Mouse (Mus musculus) thymus, postnatal 0 days (tissue): ENCODE data around the gene Serpinb3b. TPM values are rescaled to one million over a fixed set of nuclear protein-coding genes. Genes with fewer than 3 reads are reported as not detected.
"Not testable (repeated sequence)": the region's sequence is repeated elsewhere in the genome, so short reads cannot be mapped to it uniquely, and the experiment has no call there.

Source experiments
- DNase-seq: peaks from one replicate; pipeline ENCODE4 v3.0.0-alpha.2; 2015; ENCODE audit warnings: low spot score
- polyA plus RNA-seq: library from polyadenylated mRNA; unstranded; fragments of >200 nt; fragmentation: Nextera tagmentation; extraction: Ambion mirVana; gene quantifications from 2 replicates; pipeline ENCODE4 v1.2.1, GENCODE M21; 2015

Serpinb3b gene
- not detected in 2 replicates for polyA plus RNA-seq

DNA sequence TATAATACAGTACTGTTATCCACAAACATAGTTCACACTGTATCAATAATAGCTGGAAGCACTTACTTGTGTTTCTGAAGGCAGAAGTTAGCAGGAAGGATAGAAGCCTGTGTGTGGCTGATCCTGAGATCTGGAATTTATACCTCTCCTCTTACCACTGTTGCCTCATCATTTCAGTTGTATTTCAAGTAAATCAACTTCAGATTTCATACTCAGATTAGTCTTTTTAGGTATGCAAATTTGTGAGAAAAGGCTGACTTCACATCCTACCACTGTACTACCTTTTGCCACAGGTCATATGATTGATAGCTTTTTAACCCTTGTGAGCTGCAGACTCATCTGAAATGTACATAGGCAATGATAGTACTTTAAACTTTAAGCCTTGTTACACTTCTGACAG lies at the start of gene Serpinb3b, which contains the start of gene Serpinb3c:
Serpinb3b (minus strand) TSS at position 101 of the 400 bp plus-strand sequence.
Serpinb3c (minus strand) TSS at position 111 of the 400 bp plus-strand sequence.
- not testable (repeated sequence) for DNase-seq

DNA sequence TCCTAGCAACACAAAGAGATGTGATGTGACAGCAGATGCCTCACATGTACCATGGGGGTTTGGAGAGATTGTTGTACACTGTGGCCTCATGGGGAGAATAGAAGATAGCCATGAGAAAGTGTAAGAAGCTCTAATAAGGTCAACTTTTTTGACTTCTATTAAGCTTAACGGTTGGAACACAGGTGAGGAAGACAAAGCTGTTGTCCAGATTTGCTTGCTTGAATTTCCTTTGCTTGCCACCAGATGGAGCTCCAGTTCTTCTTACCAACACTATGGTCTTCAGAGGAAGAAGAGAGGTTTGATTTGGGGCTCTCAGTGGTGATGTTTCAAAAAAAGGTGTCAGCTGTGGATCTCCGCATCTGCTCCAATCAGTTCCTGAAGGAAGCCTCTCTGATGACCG lies 35.0 kb downstream of the Serpinb3b start:
- not testable (repeated sequence) for DNase-seq

DNA sequence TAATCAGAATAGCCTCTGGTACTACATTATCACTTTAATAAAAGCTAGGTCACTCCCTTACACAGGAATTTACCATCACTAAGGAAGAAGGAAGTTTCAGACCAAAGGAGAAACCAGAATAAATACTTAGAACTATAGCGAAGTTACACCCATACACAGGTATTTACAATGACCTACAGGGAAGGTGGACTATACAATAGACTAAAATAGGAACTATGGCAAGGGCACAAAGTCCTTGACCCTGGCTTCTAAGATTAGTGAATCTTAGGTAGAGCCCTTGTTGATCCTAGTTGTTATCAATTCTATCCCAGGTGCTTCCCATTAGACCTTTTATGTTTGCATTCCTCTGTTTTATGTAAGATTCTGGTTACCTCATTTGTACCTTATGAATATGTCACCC lies 60.9 kb downstream of the Serpinb3b start:
- not testable (repeated sequence) for DNase-seq

DNA sequence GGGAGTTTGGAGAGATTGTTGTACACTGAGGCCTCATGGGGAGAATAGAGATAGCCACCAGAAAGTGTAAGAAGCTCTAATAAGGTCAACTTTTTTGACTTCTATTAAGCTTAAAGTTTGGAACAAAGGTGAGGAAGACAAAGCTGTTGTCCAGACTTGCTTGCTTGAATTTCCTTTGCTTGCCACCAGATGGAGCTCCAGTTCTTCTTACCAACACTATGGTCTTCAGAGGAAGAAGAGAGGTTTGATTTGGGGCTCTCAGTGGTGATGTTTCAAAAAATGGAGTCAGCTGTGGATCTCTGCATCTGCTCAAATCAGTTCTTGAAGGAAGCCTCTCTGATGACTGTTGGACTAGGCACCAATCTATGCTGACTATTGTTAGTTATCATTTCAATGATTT lies 150.7 kb downstream of the Serpinb3b start:
- DNase-seq: not testable (repeated sequence)

Other genes starting within 250 kb of the Serpinb3b start
- gene Serpinb3a, start 226.1 kb downstream of the Serpinb3b start, polyA plus RNA-seq: 0.98 and 1.1 TPM in 2 replicates
- gene Serpinb3d, start 194.9 kb downstream of the Serpinb3b start, polyA plus RNA-seq: 0.10 TPM in 1 of 2 replicates, not detected in the other
- 0.41 and 0.42 TPM in 2 replicates for gene Serpinb3c, start within 50 bp of the Serpinb3b start, polyA plus RNA-seq
- 1.8 and 2.9 TPM in 2 replicates for gene Serpinb11, start 82.8 kb upstream of the Serpinb3b start, polyA plus RNA-seq
- 0.85 and 0.90 TPM in 2 replicates for gene Serpinb7, start 121.3 kb upstream of the Serpinb3b start, polyA plus RNA-seq
- 3.8 and 3.9 TPM in 2 replicates for gene Serpinb2, start 233.1 kb upstream of the Serpinb3b start, polyA plus RNA-seq